Mouse (Mus musculus) thymus, postnatal 14 days (tissue): ENCODE measurements at regions not wholly inside any gene's neighbourhood (a gene's known extent, or its start where the extent isn't known, plus 50 kb on each side); places are given as distances from the start of the nearest gene placed in this dataset.
"Not testable (repeated sequence)": the region's sequence is repeated elsewhere in the genome, so short reads cannot be mapped to it uniquely, and the experiment has no call there.

Experiments
- DNase-seq: peaks from one replicate; pipeline ENCODE4 v3.0.0; 2021

DNA sequence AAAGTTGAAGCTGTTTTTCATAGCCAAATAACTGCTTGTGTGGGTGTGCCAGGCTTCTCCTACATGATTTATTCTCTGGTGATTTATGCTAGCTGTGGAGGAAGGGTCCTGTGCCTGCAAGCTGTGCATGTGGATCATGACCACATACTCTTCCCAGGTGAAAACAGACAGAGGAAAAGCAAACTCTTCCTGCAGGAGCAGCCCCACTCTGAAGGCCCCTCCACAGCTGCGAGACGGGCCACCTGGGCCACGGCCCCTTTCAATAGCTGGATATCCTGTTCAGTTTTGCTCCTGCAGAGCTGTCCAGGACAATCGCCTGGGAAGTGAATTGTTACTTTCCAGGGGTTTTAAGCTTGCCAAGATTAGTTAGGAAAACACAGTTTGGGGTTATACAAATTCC, 722.3 kb upstream of the Marcks start:
- no peak for DNase-seq

DNA sequence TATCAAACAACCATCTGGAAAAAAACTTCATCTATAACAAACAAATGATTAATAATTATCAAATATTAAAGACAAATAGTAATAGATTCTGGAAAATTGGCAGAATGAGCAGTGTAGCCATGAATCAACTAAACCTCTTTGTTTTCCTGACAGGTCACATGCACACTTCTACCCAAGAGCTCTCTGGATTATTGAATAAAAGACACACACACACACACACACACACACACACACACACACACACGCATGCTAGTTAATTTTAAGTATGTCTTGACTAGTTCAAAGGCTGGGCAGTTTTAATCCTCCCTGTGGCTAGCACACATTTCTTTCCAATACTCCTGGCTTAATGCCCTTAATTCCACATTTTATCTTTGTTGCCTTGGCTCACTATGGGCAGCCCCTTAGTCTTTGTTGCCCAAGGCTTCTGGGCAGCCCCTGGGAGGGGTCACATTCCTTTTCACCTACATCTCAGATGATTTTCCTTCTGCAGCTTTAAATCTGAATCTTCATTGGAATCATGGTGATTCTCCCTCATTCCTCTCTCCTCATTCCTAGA, 710.6 kb upstream of the Marcks start:
- no peak for DNase-seq

DNA sequence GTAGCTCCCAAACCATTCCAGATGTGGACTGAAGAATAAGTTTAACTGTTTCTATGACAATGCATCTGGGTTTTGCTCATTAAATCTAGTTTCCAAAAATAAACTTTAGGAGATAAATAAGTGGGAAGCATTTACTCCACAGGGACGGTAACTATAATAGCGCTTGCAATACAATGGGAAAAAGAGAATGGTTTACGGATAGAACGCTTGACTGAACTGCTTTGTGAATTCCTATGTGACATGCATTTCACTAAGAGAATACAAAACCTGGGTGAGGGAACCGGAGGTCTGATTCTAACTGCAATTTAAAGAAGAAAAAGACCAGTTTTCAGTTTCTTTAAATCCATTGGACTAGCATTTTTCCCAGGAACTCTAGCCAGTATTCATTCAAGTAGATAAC, 704.1 kb upstream of the Marcks start:
- DNase-seq = no peak

DNA sequence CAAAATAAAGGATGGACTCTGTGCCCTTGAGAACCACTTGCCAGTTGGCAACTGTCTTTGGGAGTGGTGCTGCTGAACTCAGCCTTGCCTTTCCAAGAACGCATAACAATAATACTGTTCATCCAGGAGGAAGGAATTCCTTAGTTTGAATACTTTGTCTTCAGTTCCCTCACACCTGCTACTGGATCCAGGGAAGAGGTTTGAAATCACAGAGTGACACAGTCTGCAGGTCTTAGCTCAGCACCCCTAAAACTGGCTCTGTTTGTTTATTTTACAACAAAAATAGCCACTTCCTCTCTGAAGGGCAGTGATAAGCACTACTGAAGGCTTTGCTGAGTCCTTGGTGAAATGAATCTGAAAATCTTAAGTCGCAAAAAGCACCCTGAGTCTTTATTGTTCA, 703.1 kb upstream of the Marcks start:
- no peak for DNase-seq

DNA sequence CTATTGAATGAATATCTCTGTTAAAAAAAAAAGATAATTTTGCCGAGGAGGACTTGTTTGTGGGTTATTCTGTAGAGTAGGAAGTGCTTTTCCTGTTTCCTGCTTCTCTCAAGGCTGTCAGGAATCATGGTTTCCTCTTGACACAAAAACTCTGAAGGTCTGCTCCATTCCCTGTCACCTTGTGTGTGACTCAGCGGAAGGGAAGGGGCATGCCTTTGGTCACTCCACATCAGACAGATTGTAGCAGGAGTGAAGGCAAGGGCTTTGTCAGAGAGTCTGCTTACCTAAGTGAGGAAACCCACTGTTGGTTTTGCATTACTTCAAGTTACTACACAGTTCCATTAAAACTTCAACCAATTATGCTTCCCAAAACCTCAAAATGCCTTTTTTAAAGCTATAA, 699.0 kb upstream of the Marcks start:
- DNase-seq = no peak

DNA sequence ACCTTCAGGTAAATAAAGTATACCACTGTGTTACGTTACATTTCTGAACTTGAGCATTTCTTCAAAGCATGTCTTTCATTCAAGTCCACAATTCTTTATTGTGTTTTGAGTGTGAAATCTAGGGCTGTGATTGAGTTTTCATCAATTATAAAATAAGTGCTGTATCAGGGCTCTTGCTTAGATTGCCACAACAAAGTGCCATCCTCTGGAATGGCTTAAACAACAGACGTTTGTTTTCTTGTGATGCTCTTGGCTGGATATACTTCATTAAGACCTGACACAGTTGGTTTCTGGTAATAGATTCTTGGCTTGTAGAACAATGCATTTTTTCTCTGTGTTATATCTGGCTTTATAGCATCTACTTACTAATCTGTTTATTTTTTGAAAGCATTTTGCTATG, 674.3 kb upstream of the Marcks start:
- no peak for DNase-seq

DNA sequence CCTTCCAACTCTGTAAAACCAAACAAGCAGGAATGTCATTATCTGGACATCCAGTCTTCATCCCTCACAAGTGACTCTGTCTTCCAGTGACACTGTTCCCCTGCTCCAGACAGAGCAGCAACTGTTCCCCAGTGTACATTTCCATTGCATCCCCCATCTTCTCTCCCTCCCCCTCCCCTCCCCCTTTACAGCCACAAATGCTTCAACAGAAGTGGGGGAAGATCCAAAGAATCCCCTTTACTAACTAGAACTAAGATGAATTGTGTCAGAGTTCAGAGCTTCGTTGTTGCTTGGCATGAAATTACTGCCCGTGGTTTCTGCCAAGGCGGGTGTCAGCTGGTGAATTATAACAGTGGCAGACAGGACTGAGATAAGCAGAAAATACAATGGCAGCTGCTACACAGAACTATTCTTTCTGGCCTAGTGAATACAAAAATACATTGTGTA, 673.7 kb upstream of the Marcks start:
- no peak for DNase-seq

DNA sequence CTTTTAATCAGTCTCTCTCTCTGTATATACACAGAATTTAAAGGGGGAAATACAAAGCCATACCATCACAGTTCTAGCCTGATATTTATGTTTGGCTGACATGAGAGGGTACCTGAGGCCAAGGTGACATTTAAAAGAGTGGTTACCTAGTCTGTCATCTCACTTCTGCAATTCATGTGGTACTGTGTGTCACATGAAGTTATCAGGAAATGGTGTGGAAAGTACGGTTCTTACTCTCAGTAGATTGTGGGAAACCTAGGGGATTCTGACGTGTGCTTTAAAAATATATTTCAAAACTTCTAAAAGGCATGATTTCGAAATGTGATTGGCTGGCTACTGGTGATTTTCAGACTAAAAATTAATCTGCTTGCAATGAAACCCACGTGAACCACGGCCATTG, 673.1 kb upstream of the Marcks start:
- DNase-seq = no peak

DNA sequence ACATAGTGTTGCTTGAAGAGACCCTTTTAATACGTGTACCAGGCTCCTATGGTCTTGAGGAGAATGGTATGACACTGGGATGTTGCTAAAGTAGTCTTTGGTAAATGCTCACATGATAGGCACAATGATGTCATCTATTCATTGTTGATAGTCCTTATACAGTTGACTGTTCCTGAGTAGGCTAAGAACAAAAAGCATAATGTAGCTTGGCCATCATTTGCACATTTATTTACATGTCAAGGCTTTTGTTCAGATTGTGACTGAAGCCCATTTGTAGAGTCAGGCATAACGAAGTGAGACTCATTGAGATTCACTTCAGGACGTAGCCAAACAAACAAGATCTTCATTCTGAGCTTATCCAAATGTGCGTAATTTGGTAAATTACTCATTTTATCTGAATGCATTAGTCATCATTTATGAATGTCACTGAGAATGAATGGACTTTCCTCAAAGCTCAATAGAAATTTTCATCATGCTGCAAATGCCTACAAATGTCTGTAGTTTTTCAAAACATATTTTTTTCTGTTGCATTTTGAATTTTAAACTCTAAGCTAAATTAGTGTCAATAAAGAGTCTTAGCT, 664.6 kb upstream of the Marcks start:
- DNase-seq = no peak

DNA sequence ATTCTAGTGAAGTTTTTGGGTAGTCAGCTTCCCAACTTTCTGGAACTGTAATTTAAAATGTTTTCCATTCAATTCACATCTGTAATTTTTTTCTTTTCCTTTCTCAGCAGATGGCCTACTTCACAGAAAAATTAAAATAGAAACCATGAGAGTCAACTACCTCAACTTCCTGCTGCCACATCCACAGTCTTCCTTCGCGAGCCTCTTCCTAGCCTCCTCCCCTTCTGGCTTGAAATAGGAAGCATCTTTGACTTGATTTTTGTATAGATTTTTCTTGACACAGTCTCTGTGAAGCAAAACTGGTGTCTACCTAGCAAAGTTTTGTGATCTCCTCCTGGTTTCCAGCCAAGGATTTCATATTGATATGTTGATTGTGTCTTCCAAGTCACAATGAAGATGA, 660.7 kb upstream of the Marcks start:
- no peak for DNase-seq

DNA sequence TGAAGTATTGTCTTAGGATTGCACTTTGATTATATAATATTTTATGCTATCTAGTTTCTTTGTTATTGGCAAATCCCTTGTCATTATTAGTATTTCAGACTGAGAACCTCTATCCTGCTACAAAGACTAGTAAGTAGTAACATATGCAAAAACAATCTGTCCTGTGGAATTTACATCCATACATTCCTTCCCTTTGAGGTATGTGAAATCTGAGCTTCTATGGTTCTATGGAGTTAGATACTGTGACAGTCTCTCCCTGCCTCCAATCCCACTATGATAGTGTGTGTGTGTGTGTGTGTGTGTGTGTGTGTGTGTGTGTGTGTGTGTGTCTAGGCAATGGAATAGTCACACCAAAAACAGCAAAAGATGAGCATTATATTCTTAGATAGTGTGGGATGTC, 659.6 kb upstream of the Marcks start:
- DNase-seq = no peak

DNA sequence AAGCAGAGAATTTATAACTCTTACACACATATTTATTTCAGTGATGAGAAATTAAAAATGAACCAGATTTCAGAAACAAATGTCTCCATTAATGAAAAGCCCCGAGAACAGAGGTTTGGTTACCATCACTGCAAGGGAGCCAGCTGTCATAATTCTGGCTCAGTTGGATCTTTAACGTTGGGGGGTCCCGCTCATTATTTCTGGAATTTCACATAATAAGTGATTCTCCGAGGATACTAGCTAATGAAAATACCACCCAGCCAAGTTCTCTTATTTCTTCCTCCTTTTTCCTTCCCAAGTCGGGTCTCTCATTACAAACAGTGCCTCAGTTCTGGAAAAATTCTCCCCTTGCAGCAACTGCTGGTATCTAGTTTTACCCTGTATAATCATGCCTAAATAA, 659.0 kb upstream of the Marcks start:
- DNase-seq = no peak

DNA sequence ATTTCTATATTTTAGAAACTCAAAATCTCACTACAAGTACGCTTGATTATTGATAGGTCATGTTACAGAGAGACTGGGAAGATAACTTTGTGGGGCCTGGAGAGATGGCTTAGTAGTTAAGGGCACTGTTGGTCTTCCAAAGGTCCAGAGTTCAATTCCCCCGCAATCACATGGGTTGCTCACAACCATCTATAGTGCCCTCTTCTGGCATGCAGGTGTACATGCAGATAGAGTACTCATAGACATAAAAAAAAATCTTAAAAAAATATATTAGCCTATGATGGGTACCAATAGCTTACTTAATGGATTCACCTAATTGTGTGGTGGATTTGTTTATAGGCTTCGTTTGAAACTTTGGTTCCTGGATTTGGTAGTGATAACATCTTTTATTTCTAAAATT, 654.2 kb upstream of the Marcks start:
- peak; percentile 36 for DNase-seq

DNA sequence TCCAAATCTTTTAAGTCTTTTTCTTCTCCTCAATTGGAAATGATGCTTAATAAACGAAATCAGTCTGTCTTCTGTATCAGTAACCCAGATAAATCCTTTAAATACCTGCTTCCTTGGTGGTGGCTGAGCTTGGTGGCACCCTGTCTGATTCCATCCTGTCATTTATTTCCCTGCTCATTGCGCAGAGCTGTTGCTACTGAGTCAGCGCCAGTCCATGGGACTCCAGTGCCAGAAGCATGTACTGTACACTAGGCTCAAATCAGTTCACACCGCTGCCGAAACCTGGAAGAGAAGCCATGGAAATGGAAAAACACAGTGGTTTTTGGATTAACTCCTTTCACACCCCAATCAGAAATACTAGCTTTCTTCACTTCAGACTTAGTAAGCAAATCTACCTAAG, 649.3 kb upstream of the Marcks start:
- DNase-seq = no peak

DNA sequence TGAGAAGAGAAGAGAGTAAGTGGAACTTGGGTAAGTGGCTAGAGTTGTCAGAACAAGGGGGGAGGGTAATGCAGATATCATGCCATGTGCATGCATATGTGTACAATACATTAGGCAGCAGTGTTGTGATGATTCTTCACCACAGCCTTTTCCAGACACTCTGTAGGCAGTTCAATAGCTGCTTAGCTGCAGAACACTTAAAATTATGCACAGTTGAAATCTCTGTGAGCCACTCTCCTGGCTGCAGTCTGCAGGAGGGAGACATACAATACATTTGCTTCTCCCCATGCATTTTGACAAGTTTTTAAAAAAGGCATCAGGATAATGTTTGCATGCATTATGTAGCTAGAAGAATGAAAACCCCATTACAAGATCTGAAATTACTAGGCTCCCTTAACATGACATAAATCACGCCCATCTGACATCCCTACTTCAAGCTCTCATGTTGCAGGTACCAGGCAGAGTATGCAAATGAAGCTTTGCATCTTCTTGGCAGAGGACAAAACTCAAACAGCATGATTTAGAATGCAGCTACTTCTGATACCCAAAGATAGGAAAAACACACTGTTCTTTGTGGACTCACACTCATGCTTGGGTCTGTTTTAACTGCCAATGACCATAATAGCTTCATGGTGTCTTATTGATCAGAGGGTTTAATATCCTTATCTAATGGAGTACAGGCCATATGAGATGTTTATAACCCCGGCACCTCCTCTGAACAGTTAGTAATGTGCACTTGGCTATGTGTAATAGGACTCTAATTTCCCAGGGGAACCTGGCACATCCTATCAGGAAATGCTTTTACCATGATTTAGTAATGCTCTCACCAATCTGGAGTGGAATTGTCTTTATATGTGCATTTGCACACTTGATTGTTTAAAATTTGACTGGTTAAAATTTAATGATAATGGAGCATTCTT, 640.9 kb upstream of the Marcks start:
- no peak for DNase-seq

DNA sequence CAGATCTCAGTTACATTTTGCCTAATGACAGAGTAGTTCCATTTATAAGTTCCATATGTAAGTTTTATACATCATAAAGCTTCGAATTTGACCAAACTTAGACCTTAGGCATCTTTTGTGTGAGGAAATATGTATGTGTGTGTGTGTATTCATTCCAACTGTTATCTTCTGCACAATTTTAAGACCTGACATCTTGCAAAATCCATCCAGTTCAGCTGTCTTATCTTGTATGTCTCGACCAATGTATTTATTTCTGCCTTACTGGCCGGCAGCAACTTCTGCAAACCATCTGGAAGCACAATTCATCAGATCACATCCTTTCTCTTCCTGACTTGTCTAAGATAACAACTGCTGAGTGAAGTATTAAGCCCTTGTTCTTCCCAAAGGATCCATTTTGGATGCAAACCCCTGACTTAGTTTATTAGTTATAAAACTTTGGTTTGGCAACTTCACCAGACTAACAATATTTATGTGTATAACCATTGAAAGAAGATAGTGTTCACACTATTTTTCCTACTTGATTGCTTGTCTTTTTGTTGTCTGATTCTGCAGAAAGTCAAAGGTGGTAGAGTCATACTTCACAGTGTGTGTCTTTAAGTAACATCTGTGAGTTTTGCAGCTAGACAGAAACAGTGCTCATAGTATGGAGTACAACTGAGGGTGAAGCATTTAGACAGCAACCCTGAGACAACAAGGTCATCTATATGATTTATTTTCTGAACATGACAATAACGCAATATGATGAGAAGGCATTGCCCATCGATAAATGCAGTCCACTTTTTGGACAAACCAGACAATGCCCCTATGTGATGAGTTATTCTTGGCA, 622.0 kb upstream of the Marcks start:
- DNase-seq = no peak

DNA sequence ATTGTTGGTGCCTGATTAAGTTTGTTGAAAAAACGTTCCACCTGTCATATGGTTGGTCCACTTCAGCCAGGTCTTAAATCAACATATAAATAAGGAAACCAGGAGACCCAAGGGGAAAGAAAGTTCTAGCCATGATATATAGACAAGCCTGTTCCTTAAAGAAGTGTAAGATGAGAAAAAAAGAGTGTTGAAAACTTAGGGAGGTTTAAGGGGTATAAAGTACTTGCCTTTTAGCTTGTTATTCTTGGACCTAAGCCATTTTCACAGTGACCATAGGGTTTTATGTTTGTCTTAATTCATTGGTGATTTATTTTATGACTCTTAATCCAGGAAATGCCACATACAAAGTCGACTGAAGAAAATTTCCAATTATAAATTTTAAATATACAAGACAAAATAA, 602.9 kb upstream of the Marcks start:
- no peak for DNase-seq

DNA sequence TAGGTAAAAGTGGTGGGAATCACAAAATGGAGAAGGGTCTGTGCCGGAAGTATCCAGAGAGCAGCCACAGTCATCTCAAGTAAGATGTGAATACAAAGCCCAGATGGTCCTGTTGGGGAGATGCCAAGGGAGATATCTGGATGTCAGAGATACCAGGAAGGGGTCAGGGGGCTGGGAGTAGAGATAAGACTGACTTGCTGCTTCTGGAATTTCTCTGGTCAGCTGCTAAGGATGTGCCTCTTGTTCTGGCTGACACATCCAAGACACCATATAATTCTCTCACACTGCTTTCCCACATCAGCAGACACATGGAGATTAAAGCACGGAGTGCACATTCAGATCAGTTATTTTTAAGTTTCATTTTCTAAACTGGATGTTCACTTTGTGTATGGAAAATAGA, 600.3 kb upstream of the Marcks start:
- no peak for DNase-seq

DNA sequence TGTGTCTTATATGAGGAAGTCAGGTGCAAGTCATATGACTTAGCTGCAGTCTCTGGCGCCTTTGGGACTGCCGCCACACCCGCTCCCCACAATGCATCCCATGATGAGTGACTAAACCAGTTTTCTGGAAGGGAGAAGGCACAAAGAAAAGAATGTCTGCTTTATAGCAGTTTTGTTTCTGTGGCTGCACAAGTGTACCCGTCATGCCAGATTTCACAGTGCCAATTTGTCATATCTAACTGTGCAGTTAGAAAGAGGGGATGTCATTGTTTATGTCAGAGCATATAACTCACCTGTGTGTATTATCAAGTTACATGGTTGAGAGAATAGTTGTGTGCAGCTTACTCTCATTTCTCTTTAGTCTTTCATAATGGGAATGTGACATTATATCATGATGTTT, 586.9 kb upstream of the Marcks start:
- no peak for DNase-seq

DNA sequence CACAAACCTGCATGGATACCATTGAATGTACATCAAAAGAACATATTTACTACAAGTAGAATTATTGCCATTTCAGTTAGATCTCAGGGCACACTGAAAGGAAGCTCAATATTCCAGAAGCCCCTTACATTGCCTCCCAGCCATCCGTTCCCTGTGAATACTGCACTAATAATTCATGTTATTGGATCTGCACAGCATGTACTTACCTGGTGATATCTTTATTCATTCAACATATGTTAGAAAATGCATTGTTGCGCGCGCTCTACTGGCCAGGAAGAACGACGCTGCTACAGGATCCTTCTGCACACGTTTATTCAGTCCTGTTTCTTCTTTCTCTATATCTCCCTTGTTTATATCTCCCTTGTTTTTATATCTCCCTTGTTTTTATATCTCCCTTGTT, 586.3 kb upstream of the Marcks start:
- DNase-seq = not testable (repeated sequence)

DNA sequence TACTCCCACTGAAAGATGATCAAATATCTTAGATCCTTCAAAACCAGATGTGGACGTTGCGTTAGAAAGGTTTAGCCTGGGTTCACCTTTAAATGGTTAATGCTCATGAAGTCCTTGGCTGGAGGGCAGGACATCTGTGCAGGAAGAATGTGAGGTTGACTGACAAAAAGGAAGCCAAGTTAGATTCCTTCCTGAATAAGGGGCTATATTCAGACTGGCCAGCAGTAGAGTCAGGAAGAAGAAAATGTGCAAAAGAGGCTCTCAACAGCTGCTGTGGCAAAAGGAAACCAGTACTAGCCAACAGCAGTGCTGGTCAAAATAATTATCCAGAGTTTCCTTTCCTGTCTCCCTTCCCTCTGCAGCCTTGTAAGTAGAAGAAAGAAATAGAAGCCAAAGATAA, 582.0 kb upstream of the Marcks start:
- no peak for DNase-seq

DNA sequence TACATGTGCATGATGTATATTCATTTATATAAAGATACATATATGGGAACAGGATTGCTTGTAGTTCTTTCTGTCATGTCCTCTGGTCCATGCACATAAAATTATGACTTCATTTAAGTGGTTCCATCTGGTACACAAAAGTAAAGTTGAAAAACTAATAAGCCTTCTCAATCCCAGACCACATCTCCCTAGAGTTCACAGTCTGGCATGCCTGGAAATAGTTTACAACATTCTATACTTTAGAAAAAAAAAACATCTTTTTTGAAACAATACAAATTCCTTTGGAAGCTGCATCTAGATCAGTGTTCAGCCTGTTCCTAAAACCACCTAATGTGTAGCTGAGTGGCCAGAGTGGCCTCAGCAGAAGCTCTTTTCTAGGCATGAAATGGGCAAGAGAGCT, 578.2 kb upstream of the Marcks start:
- DNase-seq = no peak

DNA sequence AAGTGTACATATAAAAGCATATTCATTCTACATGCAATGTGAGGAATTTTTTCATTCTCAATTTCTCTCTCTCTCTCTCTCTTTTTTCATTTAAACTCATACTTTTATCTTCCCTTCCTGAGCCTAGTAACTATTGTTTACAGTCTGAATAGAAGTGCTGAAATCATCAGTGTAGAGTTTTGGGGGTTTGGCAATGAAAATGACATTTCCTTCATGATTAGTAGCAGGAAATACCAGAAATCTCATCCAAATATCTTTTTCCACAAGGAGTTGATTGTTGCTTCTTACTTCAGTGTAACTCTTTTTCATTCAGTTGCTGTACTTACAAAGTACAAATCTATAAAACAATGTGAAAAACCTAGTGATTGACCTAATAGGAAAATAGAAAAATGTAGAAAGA, 572.7 kb upstream of the Marcks start:
- DNase-seq = no peak
